Mouse (Mus musculus): Measurements from ENCODE around the gene Mkrn1. TPM values are rescaled to one million over a fixed set of nuclear protein-coding genes. Genes with fewer than 3 reads are reported as not detected.
"Not testable (repeated sequence)": the region's sequence is repeated elsewhere in the genome, so short reads cannot be mapped to it uniquely, and the experiment has no call there.

The Mkrn1 gene
- total RNA-seq, 1 experiment from 2014 or later: 94.2 TPM

DNA sequence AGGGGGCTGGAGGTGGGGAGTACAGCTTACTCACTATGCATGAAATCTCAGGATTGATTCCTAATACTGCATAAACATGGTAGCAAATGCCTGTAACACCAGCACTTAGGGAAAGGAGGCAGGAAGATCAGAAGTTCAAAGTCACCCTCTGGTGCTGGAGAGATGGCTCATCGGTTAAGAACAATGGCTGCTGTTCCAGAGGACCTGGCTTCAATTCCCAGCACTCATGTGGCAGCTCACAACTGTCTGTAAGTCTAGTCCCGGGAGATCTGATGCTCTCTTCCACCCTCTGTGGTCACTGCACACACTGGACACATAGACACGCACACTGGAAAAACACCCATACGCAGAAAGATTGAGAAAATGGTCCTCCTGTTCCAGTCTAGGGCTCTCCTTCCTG, 12.9 kb upstream of the Mkrn1 start:
- no peak for DNase-seq

DNA sequence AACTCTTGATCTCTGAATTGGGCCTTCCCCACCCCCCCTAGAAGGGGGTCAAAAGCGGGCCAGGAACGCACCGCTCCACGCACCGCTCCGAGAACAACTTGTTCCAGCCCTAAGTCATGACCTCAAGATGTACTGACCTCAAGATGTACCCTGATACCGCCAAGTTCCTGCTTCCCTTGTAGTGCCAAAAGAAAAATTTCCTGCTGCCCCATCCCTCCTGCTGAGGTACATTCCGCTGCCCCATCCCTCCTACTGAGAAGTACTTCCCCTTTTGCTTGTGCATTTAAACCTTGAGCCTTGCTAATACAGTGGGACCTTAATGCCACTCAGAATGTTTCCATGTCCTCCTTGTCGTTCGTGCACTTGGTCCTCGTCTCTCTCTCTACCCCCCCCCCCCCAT, 10.5 kb upstream of the Mkrn1 start:
- DNase-seq: no peak

DNA sequence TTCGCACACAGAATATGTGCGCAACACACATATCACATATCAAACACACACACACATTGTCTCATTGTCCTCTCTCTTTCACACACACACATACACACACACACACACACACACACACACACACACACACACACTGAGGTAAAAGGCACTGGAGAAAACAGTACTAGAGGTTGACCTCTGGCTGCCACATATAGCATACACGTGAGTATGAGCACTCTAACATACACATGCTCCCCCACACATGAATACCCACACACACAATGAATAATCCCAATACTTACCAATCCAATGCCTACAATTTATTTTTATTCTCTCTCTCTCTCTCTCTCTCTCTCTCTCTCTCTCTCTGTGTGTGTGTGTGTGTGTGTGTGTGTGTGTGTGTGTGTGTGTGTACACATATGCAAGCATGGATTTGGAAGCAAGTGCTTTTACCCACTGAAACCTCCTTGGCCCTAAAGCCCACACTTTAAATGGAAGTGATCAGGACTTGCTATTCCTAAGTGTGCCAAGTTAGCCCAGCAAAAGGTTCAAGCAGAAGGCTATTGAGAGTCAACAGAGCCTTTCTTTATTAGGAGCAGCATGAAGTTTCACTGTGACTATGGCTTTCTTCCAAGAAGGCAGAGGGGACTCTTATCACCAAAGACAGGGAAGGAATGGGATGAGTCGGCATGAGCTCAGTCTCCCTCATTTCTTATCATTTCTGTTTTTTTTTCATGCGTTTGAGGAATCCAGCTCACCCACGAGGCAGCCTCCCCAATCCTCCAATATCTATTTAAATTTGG, 8.9 kb upstream of the Mkrn1 start:
- DNase-seq: no peak

DNA sequence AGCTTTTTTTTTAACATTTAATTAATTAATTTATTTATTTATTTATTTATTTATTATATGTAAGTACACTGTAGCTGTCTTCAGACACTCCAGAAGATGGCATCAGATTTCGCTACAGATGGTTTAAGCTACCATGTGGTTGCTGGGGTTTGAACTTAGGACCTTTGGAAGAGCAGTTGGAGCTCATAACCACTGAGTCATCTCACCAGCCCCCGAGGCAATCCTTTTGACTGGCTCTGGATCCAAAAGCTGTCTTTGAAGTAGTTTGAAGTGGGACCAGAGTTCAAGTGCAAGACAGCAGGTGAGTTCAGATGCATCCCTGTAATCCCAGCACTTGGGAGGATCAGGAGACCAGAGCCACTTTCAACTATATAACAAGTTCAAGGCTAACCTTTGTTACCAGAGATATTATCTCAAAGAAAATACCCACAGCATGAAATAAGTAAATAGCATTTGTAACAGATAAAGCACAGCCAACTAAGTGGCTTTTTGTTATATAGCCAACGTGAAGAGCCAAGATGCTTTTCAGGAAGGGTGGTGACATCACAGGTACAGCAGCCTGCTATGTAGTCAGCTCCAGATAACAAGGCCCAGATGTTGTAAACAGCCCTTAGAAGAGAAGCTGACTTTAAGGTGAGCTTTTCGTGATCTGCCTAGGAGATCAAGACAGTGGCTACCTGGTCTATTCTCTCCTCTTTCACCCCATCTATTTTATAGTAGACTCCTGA, 7.2 kb upstream of the Mkrn1 start:
- DNase-seq: no peak

DNA sequence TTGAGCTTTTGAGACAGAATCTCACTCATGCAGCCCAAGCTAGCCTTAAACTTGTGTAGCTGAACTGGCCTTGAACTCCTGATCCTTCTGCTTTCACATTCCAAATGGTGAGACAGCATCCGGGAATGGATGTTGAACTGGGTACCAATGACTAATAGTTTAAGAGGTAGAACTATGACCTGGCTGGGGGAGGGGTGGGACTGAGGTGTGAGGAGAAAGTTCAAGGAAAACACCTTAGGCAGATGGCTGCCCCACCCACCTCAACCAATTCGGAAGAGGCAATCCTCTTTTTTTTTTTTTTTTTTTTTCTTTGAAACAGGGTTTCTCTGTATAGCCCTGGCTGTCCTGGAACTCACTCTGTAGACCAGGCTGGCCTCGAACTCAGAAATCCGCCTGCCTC, 6.5 kb upstream of the Mkrn1 start:
- DNase-seq: no peak

DNA sequence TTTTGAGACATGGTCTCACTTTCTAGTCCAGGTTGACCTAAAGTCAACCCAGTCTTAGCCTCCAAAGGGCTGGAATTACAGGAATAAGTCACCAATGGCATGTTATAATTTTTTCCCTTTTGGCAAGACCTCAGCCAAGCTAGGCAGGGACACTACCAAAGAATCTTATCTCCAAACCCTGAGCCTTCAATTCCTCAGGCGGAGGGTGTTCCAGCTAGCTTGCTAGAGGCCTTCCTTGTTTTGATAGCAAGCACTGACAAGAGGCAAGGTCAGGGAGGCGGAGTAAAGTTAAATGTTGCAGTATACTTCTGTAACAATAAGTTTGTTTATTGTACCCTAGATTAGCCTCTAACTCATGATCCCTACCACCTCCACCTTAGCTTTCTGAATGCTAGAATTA, 4.9 kb upstream of the Mkrn1 start:
- no peak for DNase-seq

DNA sequence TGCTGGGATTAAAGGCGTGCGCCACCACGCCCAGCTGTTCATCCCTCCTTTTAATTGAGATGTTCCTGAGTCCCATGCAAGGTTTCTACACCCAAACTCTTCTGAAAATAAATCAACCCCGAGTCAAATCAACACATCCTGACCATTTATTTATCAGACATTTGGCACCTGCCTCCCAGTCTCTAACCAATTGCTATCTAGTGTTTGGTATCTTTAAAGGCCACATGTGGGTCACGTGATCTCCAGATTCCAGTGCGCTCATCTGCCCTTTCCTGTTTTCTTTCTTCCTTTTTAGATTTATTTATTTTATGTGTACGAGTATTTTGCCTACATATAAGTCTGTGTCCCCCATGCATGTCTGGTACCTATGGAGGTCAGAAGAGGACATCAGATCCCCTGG, 3.4 kb upstream of the Mkrn1 start:
- DNase-seq: no peak

DNA sequence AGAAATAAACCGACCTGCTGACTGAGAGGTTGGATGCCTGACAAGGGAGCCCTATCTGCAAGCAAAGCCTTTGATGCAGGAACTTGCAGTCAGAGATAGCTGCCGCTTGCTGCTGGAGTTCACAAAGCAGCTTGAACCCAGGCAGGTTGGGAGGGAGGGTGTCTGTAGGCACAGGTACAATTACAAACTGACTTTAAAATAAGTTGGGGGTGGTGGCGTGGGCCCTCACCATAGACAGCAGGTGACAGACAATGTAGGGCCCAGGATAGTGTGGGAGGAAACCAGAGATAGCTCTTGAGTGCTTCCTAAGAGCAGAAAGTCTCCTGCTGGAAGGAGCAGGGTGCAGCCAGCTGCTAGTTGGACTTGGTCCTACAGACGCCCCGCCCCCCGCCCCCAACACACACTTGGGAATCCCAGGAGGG, 2.9 kb upstream of the Mkrn1 start:
- DNase-seq: no peak

DNA sequence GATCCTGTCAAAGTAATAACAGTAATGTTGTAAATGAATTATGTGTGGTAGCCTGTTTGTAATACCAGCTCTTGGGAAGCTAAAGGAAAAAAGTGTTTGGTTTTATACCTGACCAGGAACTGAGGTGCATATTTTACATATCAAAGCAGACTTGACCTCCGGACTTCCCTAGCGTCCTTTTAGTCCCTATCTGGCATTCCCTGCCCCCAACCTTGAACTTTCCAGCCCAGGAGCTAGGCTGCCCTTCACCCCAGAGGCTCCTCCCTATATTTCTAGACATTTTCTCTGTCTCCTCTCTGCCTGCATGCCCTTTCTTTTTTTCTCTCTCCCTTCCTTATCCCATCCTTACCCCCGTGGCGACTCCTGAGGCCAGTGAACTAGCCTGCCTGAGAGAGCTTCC, 605 bp upstream of the Mkrn1 start:
- no peak for DNase-seq

DNA sequence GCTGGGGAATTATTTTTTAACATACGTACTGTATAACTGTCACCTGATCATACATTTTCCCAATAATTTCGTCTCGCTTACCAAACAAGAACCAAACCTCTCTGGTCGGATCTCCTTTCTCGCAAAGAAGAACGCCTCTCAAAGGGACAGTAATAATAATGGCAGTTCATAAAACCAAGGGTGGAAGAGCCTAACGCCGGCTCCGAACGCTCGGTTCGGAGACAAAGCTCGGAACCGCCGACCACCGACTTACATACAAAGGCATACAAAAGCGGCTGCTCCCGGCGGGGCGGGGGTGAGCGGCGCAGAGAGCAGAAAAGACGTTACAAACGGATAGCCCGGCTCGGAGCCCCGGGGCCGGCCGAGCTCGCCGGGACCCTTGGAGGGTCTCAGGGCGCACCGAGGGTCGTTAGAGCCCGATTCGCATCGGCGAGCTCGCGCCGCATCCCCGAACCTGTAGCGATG, 844 bp downstream of the Mkrn1 start:
- no peak for DNase-seq

DNA sequence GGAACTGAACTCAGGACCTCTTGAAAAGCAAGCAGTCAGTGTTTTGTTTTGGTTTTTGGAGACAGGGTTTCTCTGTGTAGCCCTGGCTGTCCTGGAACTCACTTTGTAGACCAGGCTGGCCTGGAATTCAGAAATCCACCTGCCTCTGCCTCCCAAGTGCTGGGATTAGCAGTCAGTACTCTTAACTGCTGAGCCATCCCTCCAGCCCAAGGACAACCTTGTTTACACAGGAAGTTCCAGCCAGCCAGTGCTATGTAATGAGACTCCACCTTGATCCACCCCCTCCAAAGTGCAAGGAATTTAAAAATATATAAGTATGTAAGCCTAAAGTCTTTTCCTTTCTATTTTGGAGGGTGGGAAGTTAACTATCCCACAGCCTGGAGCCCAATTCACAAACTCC, 3.6 kb downstream of the Mkrn1 start:
- DNase-seq: not testable (repeated sequence)

DNA sequence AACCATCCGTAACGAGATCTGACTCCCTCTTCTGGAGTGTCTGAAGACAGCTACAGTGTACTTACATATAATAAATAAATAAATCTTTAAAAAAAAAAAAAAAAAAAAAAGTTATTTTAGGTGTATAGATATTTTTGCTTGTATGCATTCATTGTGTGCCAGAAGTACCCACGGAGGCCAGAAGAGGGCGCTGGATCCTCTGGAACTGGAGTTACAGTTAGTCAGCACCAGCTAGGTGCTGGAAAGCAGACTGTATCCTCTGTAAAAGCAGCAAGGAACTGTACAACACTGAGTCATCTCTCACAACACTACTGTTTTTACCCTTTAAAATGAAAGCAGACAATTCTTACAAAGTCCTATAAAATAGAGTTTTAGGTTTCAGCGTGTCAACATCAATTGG, 4.5 kb downstream of the Mkrn1 start:
- DNase-seq: peak; percentile 86

DNA sequence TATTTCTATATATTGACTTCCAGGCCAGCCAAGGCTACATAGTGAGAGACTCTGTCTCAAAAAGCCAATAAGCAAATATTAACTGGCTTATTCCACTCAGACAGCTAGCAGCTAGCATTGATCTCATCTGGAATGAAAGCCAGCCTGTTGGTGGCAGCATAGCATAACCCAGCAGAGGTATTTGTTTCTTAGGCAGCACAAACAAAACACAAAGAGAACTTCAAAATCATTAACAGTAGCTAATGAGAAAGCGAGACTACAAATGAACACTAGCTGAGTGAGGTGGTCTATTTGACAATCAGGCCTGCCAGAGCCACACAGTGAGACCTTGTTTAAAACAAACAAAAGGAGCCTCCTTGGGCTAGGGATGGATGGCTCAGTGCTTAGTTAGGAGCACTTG, 6.2 kb downstream of the Mkrn1 start:
- no peak for DNase-seq

DNA sequence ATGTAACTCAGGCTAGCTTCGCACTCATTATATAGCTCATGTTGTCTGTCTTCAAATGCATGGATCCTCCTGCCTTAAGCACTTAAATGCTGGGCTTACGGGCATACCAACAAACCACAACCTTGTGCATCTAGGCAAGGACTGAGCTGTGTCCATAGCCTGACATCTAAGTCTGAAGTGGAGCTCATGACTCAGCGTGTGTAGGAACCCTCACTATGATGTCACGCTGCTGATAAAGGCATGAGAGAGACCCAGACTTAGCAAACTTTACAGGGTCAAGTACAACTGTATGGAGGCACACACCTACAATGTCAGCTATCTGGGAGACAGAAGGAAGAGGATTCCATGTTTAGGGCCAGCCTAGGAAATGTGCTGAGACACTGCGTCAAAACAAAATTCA, 13.8 kb downstream of the Mkrn1 start:
- DNase-seq: no peak

DNA sequence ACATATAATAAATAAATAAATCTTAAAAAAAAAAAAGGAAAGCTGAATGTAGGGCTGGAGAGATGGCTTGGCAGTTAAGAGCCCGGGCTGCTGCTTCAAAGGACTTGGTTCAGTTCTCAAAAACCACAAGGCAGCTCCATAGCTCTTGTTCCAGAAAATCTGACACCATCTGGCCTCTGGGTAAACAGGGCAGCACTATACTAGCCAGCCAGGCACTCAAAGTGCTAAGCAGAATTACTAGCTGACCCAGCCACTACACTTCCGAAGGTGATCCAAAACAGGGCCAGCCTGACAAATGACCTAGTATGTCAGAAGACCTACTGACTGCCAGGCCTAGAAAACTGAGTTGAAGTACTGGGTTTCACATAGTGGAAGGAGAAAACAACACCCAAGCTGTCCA, 17.1 kb downstream of the Mkrn1 start:
- no peak for DNase-seq

DNA sequence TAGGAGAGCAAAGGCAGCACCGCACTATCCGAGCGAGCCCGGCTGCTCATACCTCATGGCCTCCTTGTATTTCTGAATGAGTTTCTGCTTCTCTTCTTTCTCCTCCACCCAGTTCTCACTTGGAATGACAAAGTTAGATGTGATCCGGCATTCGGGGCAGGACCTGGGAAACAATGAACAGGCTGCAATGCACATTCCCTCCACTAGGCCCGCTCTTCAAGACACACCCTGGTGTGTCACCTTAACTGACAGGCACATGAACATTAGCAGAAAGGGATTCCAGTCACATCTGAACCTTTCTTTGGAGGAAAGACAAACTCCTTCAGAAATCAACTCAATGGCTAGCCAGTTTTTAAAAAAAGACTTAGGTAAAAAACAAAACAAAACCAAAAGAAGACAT, 19.9 kb downstream of the Mkrn1 start:
- peak; percentile 35 for DNase-seq

DNA sequence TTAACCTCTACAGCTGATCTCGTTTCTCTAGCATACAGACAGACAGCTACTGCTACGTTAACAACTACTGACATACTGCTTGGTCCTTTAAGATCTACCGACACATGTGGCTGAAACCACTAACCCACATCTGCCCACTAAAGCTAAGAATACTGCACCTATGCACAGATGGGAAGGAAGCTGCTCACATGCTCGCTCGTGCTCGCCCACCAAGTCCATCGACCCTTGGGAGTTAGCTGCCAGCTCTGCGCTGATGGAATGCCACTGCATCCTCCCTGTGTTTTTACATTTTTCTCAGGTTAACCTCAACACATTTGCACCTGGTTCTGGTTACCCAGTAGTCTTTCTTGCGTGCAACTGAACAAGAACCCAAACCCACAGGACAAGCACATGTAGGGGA, 21.9 kb downstream of the Mkrn1 start:
- no peak for DNase-seq

DNA sequence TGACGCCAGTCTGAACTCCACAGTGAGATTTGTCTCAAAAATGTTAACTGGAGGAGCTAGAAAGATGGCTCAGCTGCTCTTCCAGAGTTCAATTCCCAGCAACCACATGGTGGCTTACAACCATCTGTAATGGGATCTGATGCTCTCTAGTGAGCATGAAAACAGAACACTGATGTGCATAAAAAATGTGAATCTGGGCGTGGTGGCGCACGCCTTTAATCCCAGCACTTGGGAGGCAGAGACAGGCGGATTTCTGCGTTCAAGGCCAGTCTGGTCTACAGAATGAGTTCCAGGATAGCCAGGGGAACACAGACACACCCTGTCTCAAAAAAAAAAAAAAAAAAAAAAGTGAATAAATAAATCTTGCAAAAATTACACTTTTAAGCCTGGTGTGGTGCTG, 23.2 kb downstream of the Mkrn1 start:
- no peak for DNase-seq

DNA sequence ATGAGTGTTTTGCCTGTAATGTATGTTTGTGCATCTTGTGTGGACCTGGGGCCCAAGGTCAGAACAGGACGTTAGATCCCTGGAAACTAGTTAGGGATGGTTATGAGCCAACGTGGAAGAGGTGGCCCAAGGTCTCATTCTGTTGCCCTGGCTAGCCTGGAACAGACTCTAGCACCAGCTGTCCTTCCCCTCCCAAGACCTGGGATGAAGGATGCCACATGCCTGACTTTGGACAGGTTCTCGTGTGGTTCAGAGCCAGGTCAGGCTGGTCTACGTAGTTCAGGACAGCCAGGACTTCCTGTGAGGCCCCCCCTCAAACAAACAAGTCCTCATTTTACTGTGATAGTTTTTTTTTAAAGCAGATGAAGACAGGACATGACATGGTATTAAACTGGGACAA, 24.3 kb downstream of the Mkrn1 start:
- no peak for DNase-seq

DNA sequence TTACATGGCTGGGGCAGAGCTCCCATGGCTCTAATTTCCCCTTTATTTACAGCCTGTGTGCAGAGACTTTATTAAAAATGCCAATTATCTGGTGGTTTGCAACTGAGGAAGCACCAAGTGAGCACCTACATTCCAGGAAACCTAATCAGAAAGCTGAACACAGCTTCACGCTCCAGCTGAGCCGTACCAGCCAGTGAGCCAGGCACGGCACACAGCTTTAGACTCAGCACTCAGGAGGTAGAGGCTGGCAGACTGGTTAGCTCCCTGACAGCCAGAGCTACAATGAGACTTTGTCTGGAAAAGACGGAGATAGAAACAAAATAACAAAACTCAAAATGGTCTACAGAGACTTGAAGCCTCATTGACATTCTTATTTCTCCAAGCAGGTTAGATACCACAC, 24.8 kb downstream of the Mkrn1 start:
- no peak for DNase-seq

DNA sequence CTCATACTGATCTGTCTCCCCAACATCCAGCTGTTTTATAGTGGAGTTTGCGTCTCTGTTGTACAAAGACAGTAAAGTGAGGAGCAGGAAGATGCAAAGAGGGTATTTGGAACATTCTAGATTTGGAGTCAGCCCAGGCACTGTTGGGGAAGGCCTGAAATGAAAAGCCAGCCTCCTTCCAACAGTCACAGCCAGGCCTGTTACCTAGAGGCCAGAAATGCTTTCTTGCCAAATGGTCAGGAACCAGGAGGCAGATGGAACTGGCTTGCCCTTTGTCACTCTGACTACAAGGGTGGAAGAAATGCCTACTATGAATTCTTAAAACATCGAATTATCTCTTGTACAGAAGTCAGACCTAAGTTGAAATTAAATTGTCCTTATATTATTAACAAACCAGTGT, 30.3 kb downstream of the Mkrn1 start:
- no peak for DNase-seq

DNA sequence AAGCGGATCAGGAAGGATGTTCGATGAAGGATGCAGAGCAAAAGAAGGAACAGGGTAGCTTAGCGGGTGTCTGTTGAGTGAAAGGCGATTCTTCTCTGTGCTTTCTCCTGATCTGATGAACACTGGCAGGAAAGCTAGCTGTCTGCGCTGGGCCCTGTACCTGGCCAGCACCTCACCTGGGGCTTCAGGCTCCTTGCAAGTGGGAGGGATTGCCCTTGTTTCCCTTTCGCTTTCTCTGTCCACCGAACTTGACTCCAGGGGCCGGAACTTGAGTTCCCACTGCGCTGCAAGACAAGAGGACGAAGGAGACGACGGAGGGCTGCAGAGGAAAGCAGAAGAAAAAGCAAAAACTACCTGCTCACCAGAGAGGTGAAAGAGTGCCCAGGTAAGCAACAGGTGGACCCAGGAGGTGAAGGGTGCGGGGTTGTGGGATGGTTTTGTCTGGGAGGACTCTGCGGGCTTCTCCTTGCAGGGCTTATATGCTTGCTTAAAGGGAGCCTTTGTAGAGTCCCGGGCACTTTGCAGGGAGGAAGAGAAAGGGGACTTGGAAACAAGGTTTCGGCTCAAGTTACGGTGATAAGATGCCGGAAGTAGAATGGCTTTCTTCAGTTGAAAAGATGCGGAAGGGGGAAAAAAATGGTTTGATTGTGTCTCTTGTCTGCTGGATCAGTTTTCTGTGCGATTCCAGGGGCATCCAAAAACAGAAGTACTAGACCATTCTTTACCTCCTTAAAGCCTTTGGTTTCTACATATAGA, 39.0 kb downstream of the Mkrn1 start, which contains the start of gene Rab19:
Rab19 (plus strand) TSS at position 51 of the 756 bp plus-strand sequence.
- DNase-seq: peak; percentile 54

DNA sequence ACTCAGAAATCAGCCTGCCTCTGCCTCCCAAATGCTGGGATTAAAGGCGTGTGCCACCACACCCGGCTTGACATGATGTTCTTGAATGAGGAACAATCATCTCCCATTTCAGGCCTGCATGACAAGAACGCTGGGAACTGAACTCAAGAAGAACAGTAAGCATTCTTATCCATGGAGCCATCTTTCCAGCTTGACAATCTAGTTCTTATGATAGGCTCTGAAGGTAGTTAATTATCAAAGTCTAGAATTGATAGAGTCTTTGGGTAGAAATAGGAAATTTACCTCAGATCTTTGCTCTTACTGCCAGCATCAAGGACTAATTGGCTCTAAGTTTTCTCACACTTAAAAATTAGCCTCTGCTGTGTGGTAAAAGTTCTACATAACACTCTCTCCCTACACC, 40.0 kb downstream of the Mkrn1 start:
- no peak for DNase-seq
